Mouse (Mus musculus) spleen, adult 2 months (tissue): ENCODE results near the gene Ttc27. TPM values are rescaled to one million over a fixed set of nuclear protein-coding genes. Genes with fewer than 3 reads are reported as not detected.

Experiments
- DNase-seq, 2 experiments: peaks; one replicate each; pipeline versions ENCODE4 v3.0.0 to v3.0.0-alpha.2; 2012 to 2021; ENCODE audit warnings: low spot score in 2 of 2, low read depth in 1 of 2
- H3K27ac ChIP-seq: fragments of 200-500 bp; 2 replicates; pipeline ENCODE4 v1.5.1; 2012; ENCODE audit warnings: low read length, inconsistent platforms; ENCODE audit not compliant: insufficient read depth
- H3K27me3 ChIP-seq: fragments of 200-500 bp; 2 replicates; pipeline ENCODE4 v1.6.1; 2012; ENCODE audit warnings: mild to moderate bottlenecking, moderate library complexity, low read length, inconsistent platforms; ENCODE audit not compliant: control insufficient read depth, insufficient read depth
- H3K36me3 ChIP-seq: fragments of 200-500 bp; 2 replicates; pipeline ENCODE4 v1.6.1; 2012; ENCODE audit warnings: mild to moderate bottlenecking, low read length, inconsistent platforms; ENCODE audit not compliant: control insufficient read depth, insufficient read depth
- H3K4me1 ChIP-seq: fragments of 200-500 bp; 2 replicates; pipeline ENCODE4 v1.6.1; 2011; ENCODE audit warnings: inconsistent platforms; ENCODE audit not compliant: control insufficient read depth, insufficient read depth, insufficient read length
- H3K4me3 ChIP-seq: fragments of 200-500 bp; 2 replicates; pipeline ENCODE4 v1.5.1; 2011; ENCODE audit warnings: mild to moderate bottlenecking, inconsistent platforms; ENCODE audit not compliant: insufficient read depth, insufficient read length; ENCODE audit errors: extremely low read depth
- CTCF ChIP-seq: fragments of 200-500 bp; IDR thresholded peaks from 2 replicates; pipeline ENCODE4 v1.5.1; 2011; ENCODE audit warnings: mild to moderate bottlenecking, inconsistent platforms; ENCODE audit not compliant: insufficient read depth, insufficient read length, insufficient replicate concordance; ENCODE audit errors: extremely low read depth
- POLR2A ChIP-seq: fragments of 200-500 bp; IDR thresholded peaks from 2 replicates; pipeline ENCODE4 v1.6.1; 2011; ENCODE audit warnings: low read depth, low read length, inconsistent platforms
- WGBS: fragments of 180-500 bp; shearing (Covaris S2); methylation state at CpG from one replicate; pipeline ENCODE4 v1.1.7; 2018; 5-methylcytosine and 5-hydroxymethylcytosine counted together
- polyA plus RNA-seq: library from polyadenylated mRNA; depleted of rRNA; stranded (reverse); fragments of >200 nt; gene quantifications from 2 replicates; pipeline ENCODE4 v1.2.3, GENCODE M21; 2012

The Ttc27 gene
- polyA plus RNA-seq, 1 experiment, result 2.4 TPM

- no peak for DNase-seq
- no peak overlapping the region for H3K4me3 ChIP-seq
- no peak overlapping the region for H3K27ac ChIP-seq
- no peaks in the 10 kb centered on the region for H3K27me3 ChIP-seq
- TF ChIP-seq CTCF, result no peak
- TF ChIP-seq POLR2A, result no peak
- H3K36me3 ChIP-seq, result peaks cover 3% of the 10 kb centered on the region
- WGBS, result 72% methylated on average over 4 of the region's 4 CpGs
- H3K4me1 ChIP-seq, result peaks cover 4% of the 10 kb centered on the region; the same call in 1 of the 2 replicates
These were observed 33.5 kb downstream of the Ttc27 start for GRCm38 (mm10) chr17:74751026-74751425.

GRCm38 (mm10) chr17:74752906-74753627, 35.5 kb downstream of the Ttc27 start:
- Histone ChIP-seq H3K27ac (peak overlapping the region; percentile 12; the same call in 1 of the 2 replicates), H3K4me3 (no peak overlapping the region), H3K36me3 (no peaks in the 10 kb centered on the region; the same call in 1 of the 2 replicates), H3K27me3 (no peaks in the 10 kb centered on the region), H3K4me1 (peaks cover 4% of the 10 kb centered on the region; the same call in 1 of the 2 replicates)
- no peak for DNase-seq
- 79% methylated on average over 8 of the region's 8 CpGs for WGBS
- TF ChIP-seq POLR2A (no peak), CTCF (no peak)

GRCm38 (mm10) chr17:74753628-74754104, 36.1 kb downstream of the Ttc27 start:
- no peaks in the 10 kb centered on the region for H3K27me3 ChIP-seq
- H3K36me3 ChIP-seq, result peaks cover 2% of the 10 kb centered on the region
- 0 out of 2 replicates have a peak overlapping the region, but pooled peaks have one; percentile 18 for H3K27ac ChIP-seq

GRCm38 (mm10) chr17:74754369-74755118, 37.0 kb downstream of the Ttc27 start:
- H3K36me3 ChIP-seq, result peaks cover 2% of the 10 kb centered on the region
- H3K4me3 ChIP-seq, result no peak overlapping the region
- no peaks in the 10 kb centered on the region for H3K27me3 ChIP-seq
- H3K27ac ChIP-seq, result no peak overlapping the region
- no peak for DNase-seq
- TF ChIP-seq POLR2A (no peak), CTCF (no peak)
- H3K4me1 ChIP-seq, result peaks cover 4% of the 10 kb centered on the region; the same call in 1 of the 2 replicates
- 87% methylated on average over 11 of the region's 11 CpGs for WGBS

More at GRCm38 (mm10) chr17:74753628-74754104, 36.1 kb downstream of the Ttc27 start:
- H3K4me1 ChIP-seq, result peaks cover 4% of the 10 kb centered on the region; the same call in 1 of the 2 replicates
- 91% methylated on average over 5 of the region's 5 CpGs for WGBS
- no peak for DNase-seq
- H3K4me3 ChIP-seq, result no peak overlapping the region
- TF ChIP-seq CTCF (no peak), POLR2A (no peak)

GRCm38 (mm10) chr17:74769390-74769811, 51.9 kb downstream of the Ttc27 start:
- H3K27me3 ChIP-seq, result no peaks in the 10 kb centered on the region
- H3K27ac ChIP-seq, result peak overlapping the region; percentile 54; the same call in 1 of the 2 replicates
- H3K36me3 ChIP-seq, result peaks cover 2% of the 10 kb centered on the region; the same call in 1 of the 2 replicates
- no peaks in the 10 kb centered on the region for H3K4me1 ChIP-seq
- no peak for DNase-seq
- TF ChIP-seq POLR2A, result no peak
- no peak for TF ChIP-seq CTCF
- WGBS, result 67% methylated on average over 9 of the region's 9 CpGs
- no peak overlapping the region for H3K4me3 ChIP-seq

GRCm38 (mm10) chr17:74772364-74772763, 54.8 kb downstream of the Ttc27 start:
- Histone ChIP-seq H3K36me3 (peaks cover 2% of the 10 kb centered on the region; the same call in 1 of the 2 replicates), H3K4me1 (no peaks in the 10 kb centered on the region), H3K4me3 (no peak overlapping the region), H3K27ac (no peak overlapping the region), H3K27me3 (no peaks in the 10 kb centered on the region)
- 95% methylated on average over 4 of the region's 4 CpGs for WGBS
- no peak for DNase-seq
- TF ChIP-seq POLR2A (no peak), CTCF (no peak)
